Mouse (Mus musculus) urinary bladder, postnatal 10 days (tissue): ENCODE results near the gene Rac2.

Experiments used
- DNase-seq: peaks from one replicate; pipeline ENCODE4 v3.0.0; 2022; ENCODE audit warnings: low spot score

The Rac2 gene

DNA sequence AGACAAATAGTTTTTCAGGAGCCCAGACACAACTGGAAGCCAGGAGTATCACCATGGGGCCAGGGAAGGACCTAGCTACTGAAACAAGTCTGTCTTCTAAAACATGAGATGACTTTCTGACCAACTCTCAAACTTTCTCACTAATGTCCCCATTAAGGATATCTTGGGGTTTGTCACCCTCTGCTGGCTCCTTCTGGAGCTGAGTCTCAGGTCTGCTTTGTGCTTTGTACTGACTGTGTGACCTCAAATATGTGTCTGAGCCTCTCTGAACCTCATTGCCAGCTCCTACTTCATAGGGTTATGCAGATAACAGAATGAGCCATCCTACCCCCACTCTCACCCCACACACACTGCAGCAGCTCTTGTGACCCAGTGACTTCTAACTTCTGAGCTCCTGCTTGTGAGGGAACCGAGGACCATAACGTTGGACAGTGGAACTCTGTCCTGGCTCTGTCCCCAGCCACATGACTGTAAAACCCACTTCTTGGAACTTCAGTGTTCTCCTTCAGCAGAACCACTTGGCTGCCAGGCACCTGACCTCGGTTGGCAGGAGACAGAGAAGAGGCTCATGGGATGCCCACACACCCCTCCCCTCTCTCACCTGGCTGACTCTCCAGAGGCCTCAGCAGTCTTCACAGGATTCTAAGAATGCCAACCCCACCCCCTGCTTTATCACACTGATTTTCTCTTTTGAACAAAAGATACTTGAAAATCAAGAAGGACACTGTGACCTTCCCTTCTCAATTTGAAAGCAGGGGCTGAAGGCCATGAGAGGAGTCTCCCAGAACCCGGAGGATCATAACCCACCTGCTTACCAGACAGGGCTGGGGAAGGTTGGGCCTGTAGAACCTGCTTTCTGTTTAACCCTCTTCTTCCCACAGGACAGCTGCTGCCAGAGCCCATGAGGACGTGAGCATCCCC lies 24.9 kb downstream of the Rac2 start:
- no peak for DNase-seq

DNA sequence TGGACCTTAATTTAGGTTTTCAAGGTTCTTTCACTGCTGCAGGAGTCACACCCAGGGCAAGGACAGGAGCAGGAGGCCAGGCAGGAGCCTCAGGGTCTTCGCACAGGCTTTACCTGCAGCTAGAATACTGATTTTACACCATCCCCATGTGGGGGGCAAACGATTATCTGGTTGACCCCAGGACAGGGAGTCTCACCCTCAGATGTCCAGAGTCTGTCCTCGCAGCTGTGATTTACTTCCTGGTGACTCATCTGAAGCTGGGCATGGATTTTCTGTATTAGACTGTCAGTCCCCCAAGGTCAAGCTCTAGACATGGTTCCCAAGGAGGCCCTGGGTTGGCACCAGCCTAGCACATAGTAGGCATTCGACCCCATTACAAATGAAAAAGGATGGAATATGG lies 26.5 kb downstream of the Rac2 start:
- no peak for DNase-seq

DNA sequence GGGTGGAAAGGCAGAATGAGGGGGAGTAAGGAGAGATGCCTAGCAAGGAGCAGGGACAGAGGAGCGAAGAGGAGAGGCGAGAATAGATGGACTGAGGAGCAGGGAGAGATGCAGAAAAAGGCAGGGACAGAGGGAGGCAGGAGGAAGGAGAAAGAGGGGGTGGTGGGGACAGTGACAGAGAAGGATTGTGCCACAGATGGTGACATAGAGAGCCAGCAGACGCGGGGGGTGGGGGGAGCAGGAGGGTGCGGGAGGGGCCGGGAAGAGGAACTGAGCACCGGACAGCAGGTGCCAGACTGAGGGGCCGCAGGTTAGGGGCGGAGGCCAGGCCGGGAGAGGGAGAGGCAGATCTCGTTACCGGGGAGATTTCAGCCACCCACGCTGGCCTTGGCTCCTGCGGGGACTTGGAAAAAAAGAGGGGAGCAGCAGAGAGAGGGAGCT lies 28.0 kb downstream of the Rac2 start, which contains the start of gene Sstr3:
Gene Sstr3, minus strand, starts transcription at position 125 of the 441 bp plus-strand sequence.
- no peak for DNase-seq

DNA sequence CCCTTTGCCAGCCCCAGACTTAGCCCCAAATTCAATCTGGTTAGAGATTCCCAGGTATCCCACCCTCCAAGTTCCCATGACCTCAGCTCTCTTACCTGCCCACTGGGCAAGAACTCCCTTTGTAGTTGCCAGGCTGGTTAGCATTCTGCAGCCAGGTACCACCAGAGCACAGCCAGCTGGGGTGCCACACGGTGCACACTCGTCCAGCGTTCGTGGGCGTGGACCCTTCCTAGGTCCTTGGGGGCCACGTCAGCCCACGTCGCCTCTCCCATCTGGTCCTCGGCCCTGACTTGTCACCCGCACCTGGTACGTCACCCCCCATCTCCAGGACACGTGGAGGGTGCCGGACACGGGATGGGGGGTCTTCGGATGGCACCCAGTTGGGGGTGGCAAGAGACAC lies 28.5 kb downstream of the Rac2 start:
- no peak for DNase-seq

DNA sequence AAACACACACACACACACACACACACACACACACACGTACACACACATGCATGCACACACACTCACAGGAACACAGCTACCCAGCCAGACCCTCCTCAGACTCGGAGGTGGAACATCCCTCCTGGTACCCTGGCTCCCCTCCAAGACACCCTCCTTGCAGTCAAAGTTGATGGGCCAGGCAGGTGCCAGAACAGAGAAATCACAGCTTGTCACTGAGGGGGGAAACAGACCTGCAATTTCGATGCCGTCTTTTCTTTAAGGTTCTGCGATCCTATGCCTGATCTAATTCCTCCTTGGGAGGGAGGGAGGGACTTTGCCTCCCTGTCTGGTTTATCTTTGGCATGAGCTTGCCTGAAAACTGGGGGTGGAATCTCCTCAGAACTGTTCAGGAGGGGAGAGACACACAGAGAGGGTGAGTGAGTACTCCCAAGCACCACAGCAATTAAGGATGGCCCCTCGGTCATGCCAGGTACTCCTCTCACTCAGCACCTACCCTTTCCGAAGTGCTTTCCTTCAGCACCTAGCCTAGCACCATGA lies 29.7 kb downstream of the Rac2 start:
- no peak for DNase-seq

DNA sequence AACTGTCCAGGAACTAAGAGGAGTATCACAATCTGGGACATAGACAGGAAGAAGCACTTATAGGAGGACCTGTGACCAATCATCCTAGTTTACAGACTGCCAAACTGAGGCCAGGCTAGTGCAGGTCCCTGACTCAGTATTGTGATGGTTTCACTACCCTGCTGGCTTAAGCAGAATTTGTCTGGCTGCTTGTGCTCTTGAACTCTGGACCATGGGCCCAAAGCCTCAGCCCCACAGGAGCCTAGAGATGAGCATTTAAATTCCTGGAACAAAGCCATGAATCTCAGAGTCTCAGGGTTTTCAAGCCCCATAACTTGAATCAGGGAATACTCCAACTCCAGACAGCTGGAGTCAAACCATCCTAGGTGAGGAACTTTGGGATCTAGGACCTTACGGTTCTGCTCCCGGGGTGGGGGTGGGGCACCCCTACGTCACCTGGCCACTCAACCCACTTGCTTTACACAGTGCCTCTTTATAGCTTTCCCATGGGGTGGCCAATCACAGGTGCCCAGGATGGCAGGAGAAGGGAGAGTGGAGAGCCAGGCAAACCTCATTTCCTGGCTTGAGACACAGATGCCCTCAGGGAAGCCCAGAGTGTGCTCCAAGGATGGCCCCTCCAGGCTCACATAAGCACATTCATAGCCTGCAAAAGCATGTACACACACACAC lies 30.4 kb downstream of the Rac2 start:
- DNase-seq, result no peak

DNA sequence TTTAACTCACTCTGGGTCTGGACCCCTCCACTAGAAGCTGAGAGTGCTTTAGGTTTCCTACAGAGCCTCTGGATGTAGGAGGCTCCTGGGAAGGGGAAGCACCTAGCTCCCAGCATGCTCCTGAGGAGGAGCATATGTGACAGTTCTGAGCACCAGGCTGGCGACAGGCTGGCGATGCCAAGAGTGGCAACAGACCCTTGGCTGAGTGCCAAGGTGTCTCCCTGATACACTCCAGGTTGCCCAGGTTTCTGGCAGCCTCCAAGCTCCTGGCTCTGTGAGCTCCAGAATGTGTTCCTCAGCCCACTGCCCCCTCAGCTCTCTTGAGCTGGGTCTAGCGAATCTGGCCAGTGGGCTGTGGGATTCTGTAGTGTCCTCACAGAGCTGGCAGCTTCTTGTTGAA lies 31.0 kb downstream of the Rac2 start:
- DNase-seq, result no peak

DNA sequence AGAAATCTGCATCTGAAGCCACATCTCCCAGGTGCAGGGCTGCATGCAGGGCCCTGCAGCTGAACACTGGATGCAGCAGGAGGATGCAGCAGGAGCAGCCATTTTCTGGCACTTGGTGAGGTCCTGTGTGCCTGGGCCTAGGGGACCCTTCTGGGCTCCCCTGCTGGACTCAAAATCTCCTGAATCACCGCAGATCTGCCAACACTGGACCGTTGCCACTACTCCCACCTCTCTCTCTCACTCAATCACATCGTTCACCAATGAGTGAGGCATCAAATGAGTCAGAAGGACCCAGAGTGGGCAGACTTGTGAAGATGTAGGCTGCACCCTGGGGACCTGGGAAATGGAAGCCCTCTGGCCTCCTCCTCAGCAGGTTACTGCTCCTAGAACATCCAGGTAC lies 31.5 kb downstream of the Rac2 start:
- no peak for DNase-seq

DNA sequence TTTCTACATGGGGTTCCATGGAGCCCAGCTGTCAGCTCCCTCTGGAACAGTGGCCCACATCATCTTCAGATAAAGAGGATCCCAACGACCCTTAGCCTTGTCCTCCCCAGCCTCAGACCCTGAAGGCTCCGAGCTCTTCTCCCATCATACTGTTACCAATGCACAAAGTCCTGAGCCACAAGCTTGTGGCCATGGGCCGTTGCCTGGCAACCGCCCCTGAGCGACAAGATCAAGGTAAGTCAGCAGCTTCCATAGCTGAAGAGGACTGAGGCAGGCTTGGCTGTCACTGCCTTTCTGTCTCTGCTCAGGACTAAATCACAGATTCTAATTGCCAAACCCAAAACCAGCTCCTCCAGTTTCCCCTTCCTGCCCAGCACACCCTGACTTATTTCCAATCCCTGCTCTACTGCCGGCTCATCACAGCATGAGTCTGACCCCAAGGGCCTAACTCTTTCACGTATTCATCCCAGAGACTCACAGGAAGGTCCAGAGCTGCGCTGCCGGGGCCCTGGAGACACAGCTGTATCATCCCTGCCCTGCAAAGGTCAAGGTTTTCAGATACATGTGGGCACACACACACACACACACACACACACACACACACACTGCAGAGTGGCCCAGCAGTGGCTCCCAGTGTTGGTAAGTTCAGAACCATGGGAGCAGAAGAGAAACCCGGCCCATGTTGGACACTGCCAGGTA lies 36.7 kb downstream of the Rac2 start:
- no peak for DNase-seq

DNA sequence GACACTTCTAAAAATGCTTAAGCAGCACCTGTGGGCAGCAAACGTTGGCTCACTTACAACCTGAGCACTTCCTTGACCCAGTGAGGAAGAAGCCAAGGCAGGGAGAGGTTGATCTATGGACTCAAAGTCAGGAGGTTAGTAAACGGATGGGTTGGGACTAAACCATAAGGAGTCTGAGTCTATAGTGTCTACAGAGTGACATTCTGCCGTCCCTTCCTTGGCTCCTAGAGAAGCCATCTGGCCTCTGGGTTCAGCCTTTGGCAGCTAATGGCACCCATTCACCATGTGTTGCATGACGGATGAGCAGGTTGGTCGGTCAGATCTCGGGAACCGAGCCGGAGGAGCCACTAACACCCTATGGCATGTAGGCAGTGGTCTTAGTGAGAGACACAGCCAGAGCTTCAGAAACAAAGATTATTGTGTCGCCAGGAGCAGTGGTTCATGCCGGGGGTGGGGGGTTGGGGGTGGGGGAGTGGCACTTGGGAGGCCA lies 39.2 kb downstream of the Rac2 start:
- no peak for DNase-seq

DNA sequence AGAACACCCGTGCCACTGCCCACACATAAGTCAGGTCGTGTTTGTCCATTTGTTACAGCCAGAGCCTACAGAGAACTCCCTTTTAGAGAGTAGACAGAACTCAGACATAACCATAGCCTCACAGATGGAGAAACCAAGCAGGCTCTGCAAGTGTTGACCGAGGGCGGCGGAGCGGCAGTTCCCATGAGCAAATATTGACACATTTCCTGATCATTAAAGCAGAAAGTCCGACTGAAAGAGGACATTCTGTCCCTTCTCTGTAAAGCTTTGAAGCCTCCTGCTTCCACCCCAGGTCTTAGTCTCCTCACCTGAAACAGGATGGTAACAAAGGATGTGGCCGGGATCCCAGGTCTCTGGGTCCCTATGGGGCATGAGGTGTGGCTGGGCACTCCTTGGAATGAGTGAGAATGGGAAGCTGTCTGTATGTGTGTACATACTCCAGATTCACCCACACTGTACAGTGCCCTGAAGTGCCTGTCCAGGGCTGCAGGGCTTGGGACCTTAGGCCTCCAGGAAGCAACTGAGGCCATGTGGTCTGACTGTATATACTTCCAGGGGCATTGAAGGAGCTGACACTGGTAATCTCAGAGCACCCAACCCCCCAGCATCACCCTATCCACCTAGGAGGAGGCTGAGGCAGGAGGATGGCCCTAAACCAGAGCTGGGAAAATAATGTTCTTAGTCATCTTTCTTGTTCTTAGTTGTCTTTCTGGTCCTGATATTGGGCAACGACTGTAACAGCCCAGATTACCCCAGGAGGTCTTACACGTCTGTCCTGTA lies 39.8 kb downstream of the Rac2 start:
- no peak for DNase-seq

DNA sequence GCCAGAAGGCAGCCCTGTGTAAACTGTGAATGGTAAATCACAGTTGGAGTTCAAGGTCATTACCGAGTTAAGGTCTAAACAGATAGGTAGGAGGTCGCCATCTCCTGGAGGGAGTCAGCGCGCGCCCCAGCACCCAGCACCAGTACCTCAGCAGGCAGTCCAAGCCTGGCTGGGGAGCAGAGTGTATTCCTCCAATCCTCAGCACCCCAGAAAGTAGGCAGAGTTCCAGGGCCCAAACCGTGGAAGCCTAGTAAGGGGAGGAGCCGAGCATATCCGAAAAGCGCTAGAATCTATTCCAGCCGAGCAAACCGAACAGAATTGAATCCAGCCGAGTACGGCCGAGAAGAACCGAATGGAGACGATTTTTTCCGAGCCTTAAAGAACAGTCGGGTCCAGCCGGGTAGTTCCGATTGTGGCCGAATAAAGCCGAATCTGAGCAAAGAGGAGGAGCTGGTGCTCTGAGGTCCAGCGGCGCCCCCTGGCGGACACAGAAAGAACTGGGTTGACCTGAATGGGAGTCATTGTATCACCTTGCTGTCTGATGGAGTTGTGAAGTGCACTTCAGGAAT lies 40.6 kb downstream of the Rac2 start:
- peak; percentile 93 for DNase-seq

DNA sequence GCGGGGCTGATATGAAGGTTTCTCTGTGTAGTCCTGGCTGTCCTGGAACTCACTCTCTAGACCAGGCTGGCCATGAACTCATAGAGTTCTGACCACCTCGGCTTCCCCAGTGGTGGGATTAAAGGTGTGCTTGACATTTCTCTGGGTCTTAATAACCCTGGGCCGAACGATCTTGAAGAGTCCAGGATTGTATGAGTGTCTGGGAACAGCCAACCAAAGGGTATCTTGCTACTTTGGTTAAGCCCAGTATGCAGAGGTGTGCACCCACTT lies 41.2 kb downstream of the Rac2 start:
- no peak for DNase-seq

DNA sequence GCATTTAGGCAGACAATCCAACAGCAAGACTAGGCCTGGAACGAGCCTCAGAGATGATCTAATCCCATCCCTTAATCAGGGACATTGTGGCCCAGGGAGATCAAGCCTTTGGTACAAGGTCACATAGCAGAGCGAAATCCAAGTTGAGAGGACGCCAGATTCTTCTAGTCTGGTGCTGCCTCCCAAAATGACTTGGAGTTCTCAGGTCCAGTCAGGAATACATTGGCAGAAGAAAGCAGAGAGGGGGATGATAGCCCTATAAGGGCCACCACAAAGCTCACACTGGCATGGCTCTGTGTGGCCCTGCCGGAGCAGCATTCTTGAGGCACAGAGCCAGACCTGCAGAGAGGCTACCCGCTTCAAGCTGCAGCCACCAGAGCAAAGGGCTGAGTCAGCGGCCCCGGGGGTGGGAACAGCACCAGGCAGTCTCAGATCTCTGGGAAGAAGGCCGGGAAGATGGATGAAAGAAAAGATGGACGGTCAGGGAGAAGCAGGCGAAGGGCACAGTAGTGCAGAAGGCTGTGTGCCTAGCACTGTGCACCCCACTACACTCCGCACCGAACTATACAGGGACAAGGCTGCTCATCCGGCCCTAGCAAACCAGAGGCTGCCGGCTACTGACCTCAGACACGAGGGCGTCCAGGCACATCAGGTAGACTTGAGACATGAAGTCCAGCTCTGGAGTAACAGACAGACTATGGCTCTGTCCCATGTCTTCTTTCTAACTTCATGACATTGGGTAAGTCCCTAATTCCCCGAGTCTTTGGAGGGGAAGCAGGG lies 41.7 kb downstream of the Rac2 start, which contains the start of gene C1qtnf6:
Gene C1qtnf6, minus strand, starts transcription at position 746 of the 780 bp plus-strand sequence.
- no peak for DNase-seq

DNA sequence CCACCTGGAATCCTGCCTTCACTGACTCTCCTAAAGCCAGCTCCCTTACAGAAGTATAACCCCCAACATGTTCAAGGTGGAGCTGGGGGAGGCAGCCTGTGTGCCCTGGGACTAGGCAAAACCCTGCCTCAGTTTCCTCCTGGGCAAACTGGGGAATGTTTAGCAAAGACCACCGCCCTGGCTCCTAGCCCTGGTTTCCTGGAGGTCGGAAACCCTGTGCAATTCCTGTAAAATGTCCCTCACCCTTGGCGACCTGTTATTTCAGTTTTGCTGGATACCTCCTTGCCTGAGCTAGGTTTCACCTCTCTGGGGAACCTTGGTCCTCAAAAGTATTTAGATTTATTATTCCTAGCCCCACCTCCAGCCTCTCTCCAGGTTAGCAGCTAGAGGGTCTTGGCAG lies 42.4 kb downstream of the Rac2 start:
- no peak for DNase-seq

DNA sequence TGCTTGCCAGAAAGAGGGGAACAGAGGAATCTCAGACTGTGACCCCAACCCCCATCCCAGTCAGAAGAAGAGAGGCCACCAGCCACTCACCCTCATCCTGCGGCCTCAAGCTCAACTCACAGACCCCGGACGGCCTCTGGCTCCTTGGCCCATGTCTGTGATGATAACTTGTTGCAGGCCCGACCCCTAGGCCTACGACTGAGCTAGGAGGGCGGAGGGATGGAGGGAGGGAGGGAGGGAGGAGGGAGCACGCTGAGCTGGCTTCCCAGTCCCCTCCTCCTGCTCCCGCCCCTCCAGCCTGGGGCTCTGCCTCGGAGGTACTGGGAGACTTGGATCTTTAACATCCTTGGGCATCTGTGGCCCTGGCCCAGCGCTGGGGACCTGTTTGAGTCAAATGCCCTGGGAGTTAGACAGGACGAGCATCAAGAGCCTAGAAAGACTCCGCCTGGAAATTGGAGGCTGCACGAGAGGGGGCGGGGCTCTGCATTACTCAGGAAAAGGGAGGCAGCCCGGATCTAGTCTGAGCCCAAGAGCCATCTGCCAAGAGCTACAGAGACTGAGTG lies 43.1 kb downstream of the Rac2 start:
- no peak for DNase-seq

DNA sequence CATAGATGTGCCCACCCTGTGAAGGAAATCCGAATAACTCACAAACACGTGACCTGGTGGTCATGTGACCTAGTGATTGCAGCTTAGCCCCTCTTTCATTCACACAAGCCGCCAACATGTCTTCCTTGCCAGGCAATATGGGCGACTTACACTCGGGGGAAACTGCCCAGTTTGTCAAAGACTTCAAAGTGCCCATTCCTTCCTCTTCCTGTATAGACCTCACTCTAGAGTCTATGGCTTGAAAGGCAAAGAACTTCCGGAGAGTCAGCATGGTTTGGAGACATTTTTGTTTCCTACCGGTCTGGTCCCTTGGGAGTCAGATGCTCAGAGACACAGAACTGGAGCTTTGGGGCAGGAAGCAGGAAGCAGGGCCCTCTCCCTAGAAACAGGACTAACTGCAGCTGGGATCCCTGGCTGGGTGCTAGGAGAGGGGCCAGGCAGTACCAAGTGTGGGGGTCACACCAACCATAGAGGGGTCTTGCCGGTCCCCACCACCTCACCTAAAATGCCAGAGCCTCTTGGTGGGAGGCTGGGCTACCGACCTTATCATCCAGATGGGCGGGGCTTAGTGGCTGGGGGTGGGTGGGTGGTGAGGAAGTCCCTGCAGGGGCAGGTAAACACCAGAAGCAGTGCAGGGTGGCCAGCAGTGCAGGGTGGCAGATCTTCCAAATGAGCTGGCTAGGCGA lies 43.7 kb downstream of the Rac2 start:
- DNase-seq, result no peak

DNA sequence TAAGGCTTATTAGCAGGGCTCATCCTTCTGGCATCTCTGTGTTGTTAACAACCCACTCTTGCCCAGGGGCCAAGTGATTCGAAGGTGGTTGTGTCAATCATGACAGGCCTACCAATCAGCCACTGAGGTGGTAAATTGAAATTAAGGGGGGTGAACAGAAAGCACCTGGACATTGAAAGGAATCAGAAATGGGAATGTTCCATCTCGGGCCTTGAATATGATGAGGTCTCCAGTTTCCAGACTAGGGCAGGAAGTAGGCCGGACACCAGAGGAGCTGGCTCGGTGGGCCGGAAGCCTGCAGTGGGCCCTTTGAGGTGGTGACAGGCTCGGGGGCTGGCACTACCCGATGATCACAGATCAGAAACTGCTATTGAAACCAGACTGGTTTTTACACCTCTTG lies 44.6 kb downstream of the Rac2 start:
- DNase-seq, result no peak

DNA sequence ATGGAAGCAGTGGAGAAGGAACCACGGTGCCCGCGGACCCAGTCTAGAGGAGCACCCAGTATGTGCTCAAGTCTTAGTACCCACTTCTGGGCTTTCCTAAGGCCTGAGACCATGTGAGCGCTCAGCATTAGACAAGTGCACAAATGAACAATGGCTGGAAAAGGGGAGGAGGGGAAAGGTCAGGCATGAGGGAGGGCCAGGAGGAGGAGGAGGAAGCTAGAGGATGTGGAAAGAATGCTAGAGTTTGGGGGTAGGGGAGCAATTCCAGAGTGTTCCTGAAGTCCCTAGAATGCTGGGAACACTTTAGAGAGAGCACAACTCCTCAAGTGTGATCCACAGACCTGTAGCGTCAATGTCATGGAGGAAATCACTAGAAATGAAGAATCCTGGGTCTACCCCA lies 48.4 kb downstream of the Rac2 start:
- no peak for DNase-seq

DNA sequence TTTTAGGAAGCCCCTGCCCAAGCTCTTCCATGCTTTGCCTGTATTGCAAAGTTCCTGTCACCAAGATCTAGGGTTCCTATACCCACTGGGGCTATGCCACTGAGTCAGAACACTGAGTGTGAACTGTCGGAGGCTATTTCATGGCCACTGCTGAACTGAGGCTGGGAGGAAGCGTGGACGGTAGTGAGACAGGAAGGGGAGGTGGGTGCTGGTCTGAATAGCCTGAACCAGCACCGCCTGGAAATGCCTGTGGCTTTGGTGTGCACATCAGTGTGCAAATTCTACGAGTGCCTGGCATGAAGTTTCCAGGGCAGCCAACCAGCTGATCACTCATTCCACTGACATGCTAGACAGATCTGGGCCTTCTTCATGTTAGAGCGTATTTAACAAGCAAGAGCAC lies 50.7 kb downstream of the Rac2 start:
- no peak for DNase-seq
